Mouse (Mus musculus) cerebellum, postnatal 14 days (tissue): ENCODE measurements around the gene Stx1b.
"Not testable (repeated sequence)": the region's sequence is repeated elsewhere in the genome, so short reads cannot be mapped to it uniquely, and the experiment has no call there.

Experiments
- DNase-seq, 2 experiments: peaks; one replicate each; pipeline ENCODE4 v3.0.0; 2021; ENCODE audit warnings: mixed read lengths in 2 of 2

The Stx1b gene

DNA sequence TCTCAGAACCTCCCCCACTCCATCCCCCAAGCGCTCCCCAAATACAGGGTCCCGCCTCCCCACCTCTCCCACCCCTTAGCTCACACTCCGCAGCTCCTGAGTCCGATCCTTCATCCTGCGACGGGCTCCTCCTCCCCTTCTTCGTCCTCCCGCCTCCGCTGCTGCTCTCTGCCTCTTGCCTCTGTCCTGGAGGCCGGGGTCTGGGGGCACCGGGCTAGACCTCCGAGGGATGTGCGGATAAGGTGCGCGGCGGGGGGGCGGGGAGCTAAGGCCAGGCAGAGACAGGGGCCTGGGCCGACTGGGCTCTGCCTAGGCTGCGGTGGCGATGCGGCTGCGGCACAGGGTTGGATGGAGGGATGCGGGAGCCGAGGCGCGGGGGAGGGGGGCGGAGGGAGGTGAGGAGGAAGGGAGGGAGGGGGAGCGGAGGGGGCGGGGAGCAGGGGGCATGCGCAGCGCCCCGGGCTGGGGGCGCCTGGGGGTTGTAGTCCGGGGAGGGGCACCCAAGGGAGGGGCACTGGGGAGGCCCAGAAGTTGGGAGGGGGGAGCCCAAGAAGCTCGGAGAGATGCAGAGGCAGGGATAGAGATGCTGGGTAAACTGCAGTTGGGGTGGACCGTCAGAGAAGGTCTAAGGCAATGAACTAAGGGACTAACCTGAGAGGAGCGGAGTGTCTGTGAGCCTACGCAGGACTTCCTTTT, at the start of gene Stx1b, which contains the start of gene Stx4a:
TSS of gene Stx1b (minus strand) at position 374 of the 696 bp plus-strand sequence.
TSS of gene Stx4a (plus strand) at position 119 of the 696 bp plus-strand sequence.
- peak; percentile 91 to 96 for DNase-seq

DNA sequence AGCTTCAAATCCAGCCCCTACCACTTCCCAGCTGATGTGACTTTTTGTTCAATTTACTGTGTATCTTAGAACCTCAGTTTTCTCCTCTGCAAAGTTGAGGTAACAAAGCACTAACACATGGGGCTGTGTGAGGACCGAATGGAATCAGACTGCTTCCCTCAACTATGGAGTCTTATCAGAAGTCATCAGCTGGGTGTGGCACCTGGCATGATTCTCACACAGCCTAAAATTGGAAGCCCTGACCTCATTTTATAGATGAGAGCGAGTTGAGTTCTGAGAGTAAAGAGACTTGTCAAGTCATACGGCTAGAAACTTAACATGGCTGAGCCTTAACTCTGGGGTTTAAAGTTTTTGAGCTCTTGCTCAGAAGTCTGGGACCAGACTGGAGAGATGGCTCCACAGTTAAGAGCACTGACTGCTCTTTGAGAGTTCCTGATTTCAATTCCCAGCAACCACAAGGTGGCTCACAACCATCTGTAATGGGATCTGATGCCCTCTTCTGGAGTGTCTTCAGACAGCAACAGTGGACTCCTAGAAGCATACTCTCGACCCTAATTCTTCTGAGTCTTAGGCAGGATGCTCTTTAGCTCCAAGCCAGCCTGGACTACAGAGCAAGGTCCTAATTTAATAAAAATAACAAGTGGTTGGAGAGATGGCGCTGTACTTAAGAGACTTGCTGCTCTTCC, 45.9 kb upstream of the Stx1b start:
- no peak for DNase-seq

DNA sequence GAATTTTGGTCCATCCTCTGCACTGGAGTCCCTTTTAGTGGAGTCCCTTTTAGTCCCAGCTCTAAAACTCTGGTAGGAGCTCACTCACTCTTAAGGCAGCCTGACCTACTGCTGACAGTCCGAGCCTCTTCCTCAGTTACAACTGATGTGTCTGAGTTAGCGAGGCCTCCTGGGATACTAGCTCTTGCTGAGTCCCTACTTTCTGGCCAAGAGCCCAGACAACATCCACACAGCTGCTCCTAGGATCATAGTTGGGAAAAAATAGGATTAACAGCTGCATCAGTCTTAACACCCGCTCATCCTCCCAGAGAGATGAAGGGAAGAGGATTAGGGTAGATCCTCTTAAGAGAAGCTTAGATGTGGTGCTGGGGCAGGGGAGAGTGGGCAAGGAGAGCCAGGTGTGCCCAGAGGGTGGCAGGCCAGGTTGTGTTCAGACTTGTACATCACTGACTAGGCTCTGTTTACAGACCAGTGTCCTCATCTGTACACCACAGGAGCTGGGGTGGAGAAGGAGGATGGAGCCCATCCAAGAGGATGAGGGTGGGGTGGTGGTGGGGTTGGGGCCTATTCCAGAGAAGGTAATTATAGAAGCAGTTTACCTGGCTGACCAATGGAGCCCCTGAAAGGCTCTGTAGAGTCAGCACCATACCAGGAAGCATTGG, 44.9 kb upstream of the Stx1b start:
- DNase-seq: no peak

DNA sequence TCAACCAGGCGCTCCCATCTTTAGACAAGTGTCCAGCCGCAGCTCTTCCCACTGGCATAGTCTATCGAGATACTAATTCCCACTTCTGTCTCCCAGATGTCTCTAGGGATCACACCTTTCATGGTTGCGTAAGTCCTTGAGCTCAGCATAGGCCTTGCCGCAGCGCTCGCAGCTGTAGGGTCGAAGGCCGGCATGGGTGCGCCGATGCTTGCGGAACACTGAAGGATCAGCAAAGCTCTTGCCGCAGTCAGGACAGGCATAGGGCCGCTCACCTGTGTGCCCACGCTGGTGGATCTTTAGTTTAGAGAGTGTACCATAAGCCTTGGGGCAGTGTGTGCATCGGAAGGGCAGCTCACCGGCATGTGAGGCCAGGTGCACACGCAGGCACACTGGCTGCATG, 43.3 kb upstream of the Stx1b start:
- no peak for DNase-seq

DNA sequence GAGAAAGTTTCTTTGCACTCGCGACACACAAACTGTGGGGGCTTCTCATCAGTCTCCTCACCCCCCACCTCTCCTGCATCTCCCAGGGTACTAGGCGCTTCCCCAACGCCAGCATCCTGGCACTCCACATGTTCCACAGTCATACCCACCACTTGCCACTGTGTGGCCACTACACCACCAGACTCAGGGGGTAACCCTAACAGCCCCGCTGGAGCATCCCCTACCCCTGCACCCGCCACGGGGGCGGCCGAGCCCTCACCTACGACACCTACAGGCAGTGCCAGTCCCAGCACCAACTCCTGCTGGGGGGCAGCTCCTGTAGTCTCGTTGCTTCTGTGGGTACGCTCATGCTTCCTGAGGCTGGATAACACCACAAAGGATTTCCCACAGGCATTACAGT, 42.1 kb upstream of the Stx1b start:
- DNase-seq: no peak

DNA sequence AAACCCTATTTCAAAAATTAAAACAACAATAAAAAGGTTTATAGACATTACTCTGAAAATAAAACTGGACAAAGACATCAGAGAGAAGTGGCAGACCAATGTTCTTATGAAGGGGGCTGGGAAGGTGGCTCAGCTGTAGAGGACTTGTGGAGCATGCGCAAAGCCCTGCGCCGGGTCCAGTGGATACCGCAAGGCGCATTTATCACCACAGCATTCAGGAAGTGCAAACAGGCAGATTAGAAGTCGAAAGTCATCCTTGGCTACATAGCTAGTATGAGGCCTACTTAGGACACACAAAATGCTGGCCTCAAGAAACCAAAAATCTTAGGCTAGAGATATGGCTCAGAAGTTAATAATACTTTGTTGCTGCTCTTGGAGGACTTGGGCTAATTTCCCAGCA, 33.9 kb upstream of the Stx1b start:
- DNase-seq: no peak

DNA sequence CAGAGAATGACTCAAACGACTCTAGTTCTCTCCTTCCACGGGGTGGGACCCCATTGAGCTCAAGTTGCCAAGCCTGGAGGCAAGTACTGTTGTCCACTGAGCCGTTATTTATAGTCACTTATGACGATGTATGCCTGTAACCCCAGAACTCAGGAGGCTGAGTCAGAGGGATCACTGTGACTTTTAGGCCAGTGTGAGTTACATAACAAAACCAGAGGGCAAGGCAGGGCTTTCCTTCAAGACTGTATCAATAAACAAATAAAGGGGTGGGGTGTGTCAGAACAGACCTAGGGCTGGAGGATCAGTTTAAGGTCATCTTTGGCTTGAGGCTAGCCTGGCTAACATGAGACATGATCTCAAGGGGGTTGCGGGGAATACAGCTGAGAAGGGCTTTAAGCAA, 26.6 kb upstream of the Stx1b start:
- no peak for DNase-seq

DNA sequence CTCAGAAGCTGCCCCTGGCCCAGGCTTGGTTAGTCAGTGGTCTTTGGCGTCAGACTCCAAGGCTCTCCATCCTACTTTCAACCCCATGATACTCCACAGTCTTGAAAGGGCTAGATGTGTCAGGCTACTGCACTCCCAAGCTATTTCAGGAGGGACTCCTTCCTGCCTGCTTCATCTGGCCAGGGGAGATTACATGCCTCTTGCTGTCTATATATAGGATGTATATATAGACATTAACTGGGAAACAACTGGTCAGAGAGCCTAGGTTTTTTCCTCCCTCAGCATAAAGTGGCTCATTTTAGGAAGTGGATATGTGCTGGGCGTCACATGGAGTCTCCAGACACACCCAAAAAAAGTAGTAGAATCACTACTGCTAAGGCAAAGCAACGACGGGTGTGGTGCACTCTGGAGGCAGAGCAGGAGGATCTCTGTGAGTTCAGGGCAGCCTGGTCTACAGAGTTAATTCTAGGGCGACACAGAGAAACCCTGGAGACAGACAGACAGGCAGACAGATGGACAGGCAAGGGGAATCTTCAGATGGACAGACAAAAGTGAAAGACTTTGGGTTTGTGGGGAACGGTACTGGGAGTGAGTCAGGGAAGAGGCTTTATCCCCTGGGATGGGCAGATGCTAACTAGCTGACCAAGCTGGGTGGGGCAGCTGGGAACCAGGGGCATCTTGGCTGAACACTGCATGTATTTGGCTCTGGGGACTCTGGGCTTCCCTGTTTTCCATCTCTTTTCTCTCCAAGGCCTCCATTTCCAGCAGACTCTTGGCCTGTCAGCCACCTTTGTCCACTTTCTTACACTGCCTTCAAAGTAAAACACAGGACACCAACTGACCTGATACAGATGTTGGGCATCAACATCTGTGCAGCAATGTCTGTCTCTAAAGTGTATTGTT, 25.9 kb upstream of the Stx1b start:
- no peak for DNase-seq

DNA sequence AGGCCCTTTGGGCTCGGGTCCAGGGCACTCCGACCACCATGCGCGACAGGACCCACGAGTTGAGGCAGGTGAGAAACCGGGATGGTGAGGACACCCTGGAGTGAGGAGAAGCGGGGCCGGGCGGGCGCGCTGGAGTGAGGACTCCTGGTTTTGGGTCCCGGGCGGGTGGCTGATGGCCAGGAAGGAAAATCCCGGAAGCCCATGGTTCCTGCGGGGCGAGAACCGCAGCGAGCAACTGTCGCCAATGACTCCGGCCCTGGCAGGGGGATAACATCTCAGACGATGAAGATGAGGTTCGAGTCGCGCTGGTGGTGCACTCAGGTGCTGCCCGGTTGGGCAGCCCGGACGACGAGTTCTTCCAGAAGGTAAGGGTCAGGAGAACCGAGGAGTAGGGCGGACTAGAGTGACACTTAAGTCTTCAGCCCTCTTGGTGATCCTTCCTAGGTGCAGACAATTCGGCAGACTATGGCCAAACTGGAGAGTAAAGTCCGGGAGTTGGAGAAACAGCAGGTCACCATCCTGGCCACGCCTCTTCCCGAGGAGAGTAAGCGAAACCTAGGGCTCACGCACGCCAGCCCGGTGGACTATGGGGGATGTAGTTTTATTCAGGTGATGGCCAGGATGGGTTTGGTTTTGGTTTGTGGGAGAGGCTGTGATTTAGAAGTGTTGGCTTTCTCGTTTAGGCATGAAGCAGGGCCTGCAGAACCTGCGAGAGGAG, 17.8 kb upstream of the Stx1b start:
- peak; percentile 86 to 87 for DNase-seq

DNA sequence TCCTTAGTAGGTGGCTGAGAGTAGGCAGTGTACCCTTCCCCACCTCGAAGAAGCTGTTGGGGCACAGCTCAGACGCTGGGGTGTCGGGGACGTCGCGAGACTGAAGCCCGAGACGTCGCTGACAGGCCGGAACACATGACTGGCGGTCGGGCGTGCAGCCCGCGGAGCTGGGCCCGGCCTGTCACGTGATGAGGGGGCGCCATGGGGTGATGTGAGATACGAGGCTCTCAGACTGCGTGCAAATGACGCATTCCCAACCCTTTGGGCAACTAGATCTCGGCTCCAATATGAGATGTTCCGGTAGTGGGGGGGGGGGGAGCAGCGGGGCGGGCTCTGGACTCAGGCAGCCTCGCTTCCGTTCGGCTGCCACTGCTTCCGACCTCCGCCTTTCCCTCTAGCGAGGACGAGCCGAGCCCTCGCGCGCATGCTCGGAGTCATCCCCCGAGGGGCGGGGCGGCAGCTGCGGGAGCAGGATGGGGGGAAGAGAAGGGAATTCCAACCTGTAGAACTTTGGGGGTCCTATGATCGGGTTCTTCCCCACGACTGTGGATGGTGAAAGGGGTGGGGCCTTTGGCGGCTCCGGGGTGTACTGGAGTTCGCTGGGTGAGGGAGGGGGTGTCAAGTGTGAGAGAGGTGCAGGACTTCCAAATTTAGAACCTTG, 17.1 kb upstream of the Stx1b start:
- DNase-seq: peak; percentile 97 to 98

DNA sequence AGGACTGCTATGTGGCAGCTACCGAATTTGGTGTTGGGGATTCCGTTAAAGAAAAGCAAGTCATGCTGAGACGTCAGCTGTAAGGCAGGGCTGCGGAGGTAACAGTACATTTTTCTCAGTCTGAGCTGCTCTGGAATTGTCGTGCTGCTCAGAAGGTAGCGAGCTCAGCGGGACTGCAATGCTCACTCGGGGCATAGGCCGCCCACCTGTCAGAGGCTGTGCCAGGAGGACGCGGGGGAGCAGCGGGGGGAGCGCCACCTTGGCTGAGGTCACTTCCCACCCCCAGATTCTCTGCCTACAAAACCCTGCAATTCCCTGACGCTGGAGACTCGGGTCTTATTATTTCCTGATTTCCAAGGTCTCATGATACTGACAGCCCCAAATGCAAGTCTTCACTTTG, 16.5 kb upstream of the Stx1b start:
- peak; percentile 82 to 84 for DNase-seq

DNA sequence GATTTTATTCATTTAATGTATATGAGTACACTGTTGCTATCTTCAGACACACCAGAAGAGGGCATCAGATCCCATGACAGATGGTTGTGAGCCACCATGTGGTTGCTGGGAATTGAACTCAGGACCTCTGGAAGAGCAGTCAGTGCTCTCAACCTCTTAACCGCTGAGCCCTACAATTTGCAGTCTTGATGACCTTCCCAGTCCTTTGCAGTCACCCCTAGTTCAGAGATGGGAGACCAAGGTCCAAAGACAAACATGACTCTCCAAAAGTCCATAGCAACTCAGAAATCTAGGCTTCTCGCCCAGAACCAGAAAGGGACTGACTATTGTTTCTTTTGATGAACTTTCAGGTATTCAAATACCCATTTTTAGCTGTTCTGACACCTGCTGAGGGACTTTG, 15.7 kb upstream of the Stx1b start:
- DNase-seq: not testable (repeated sequence)

DNA sequence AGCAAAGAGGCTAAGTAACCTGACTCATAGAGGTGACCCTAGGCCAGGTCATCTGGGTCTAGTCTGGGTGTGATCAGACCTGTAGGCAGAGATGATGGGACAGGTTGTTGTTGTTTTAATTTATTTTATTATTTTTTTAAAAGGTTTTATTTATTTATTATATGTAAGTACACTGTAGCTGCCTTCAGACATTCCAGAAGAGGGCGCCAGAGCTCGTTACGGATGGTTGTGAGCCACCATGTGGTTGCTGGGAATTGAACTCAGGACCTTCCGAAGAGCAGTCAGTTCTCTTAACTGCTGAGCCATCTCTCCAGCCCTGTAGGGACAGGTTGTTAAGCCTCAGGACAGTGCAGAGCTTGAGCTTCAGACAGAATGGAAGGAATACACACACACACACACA, 13.5 kb upstream of the Stx1b start:
- peak in 1 of 2 experiments; percentile 44 for DNase-seq

DNA sequence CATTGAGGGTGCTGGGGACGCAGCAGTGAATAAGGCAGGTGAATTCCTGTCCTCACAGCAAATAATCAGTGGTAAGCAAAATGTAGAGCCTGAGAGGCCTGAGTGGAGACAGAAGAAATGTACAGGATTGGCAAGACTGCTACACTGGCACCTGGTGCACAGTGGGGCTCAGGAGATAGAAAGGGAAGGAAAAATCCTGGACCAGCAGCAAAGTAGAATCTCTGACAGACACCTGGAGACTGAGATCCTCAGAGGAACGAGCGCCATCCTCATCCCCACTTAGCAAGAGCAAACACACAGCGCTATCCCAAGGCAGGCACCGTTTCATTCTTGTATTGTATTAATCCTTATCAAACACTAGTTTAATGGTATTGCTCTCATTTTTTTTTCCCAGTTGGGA, 13.1 kb upstream of the Stx1b start:
- DNase-seq: peak; percentile 42 to 62

DNA sequence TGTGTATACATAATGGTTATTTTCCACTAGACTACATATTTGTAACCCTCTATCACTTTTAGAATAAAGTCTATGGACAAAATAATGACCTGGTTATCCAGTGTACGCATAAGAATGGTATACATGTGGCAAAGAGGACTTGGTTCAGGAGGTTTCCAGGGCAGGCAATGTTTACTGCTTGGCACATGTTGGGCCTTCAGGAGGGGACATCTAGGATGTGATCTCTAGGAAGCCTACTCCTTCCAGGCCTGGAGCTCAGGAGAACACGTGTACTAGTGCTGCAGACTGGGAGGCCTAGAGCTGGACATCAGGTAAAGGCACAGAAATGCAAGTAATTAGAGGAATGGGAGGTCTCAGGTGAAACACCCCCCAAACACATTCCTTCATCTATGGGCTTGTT, 11.2 kb upstream of the Stx1b start:
- DNase-seq: no peak

DNA sequence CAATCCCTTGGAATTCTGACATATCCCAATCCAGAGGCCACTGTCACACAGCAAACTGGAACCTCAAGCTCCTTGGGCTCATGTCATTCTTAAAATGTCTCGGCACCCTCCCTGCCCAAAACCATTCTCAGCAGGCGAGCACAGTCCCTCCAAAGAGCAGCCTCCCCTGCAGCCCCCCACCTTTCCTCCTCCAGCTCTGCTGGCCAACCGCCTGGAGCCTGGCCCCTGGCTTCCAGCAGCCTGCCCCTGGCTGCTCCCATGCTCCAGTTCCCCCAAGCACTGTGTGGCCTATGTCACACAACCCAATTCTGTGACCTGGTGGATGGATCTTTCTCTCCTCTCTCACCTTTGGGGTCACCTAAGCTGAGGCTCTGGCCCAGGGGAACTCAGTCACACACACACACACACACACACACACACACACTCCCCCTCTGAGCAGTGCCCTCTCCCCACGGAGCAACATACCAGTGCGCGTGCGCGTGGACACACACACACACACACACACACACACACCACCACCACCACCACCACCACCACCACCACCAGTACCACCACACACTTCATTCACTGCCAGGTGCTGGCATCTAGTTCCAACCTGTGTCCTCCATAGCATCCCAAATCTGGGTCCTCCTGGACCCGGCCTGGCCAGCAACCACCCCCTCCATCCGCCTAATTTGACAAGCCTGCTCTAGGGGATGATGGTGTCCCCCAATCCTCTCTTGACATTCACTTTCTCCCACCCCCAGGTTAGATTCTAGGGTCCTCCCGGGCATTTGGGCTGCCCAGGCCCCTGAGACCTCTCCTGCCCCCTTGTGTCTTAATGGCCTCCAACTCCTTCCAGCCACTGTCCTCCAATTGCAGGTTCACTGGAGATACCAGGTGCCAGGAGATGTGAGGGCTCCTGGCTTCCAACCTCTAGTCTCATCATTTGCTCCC, 845 bp downstream of the Stx1b start:
- DNase-seq: peak; percentile 67 to 73

DNA sequence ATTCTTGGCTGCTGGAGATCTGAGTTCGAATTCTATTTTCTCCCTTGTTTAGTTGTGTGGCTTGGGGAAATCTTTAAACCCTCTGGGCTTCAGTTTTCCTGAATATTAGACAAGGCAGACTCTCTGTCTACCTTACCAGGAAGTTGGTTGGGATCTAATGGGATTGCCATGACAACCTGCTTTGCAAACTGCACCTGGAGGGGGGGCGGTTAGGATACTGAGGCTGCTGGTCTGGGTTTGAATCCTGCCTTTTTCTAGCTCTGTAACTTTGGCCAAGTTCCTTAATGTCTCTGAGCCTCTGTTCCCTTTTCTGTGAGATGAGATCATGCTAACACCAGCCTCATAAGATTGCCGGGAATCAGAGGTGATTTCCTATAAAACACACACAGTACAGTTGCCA, 1.9 kb downstream of the Stx1b start:
- no peak for DNase-seq

DNA sequence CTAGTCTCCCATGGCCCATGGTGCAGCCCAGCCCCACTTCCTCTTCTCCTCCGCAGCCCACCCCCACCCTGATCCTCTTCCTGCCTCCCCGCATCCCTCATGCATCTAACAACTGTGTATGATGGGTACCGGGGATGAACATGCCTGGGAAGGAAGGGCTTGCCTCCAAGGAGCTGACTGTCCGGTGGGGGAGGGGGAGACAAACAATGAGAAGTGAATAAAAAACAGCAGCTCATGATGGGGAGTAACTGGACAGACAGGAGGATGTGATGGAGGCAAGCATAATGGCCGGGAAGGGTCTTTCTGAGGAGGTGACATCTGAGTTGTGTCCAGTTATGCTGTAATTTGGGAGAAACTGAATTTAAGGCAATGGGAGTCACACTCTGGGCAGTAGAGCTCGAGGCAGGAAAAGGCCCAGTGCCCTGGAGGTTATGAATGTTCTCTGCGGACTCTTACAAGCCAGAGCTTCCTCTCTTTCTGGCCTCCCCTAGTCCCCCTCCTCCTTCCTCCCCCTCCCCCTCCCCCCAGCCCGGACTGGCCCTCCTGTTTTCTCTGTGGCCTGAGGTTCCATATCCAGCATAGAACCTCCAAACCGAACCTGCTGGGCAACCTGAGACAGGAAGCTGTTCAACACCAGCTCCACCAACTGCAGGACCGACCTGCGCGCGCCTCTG, 3.4 kb downstream of the Stx1b start:
- DNase-seq: peak in 1 of 2 experiments; percentile 10

DNA sequence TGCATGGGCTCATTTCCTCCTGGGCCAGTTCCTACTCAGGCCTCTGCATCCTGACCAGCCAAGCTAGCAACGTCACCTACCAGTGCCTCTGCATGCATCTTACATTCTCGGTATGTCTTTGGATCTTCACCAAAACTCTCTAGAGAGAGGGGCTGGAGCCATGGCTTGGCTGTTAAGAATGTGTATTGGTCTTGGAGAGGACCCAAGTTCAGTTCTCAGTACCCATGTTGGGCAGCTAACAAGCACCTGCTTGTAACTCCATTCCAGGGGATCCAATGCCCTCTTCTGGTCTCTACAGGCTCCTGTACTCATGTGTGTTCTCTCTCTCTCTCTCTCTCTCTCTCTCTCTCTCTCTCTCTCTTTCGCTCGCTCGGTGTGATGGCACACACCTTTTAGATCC, 6.6 kb downstream of the Stx1b start:
- peak in 1 of 2 experiments; percentile 22 for DNase-seq

DNA sequence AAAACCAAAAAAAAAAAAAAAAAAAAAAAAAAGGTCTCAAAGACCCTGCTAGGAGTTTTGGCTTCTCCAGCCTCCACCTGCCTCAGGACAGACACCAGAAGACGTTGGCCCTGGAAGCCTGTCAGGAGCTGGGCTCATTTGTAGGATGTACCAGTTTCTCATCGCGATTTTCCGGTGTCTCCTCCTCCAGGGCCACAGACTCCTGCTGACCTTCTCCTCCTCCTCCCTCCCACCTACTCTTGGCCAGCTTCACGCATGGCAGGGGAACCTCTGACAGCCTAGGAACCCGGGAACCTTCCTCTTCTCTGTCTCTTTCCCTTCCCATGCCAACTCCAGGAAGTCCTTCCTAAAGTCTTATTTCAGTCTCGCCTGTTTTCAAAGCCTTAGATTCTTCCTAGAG, 7.3 kb downstream of the Stx1b start:
- DNase-seq: no peak
